Mouse (Mus musculus) heart, embryonic 14.5 days (tissue): ENCODE data around the gene Ankrd1. TPM values are rescaled to one million over a fixed set of nuclear protein-coding genes. Genes with fewer than 3 reads are reported as not detected.

Experiments used
- ATAC-seq: fragments of 200-750 bp; cut with Nextera tagmentation; 2 replicates; pipeline ENCODE4 v1.8.0; 2017; ENCODE audit warnings: low read depth, moderate TSS enrichment; ENCODE audit not compliant: insufficient number of reproducible peaks, insufficient read depth, low FRiP score
- H3K27ac ChIP-seq, 2 experiments: fragments of 200-500 bp in 1 of 2; fragments of 300-500 bp in 1 of 2; sonication (generic) in 1 of 2; replicated peaks in 1 of 2; 2 replicates each; pipeline ENCODE4 v1.5.1; 2012 to 2014; ENCODE audit warnings: low read depth in 2 of 2, low read length in 2 of 2, control low read depth in 1 of 2, mild to moderate bottlenecking in 1 of 2, mixed read lengths in 1 of 2; ENCODE audit not compliant: control insufficient read depth in 1 of 2, insufficient read depth in 1 of 2
- H3K27me3 ChIP-seq: fragments of 300-500 bp; sonication (generic); 2 replicates; pipeline ENCODE4 v1.6.1; 2014; ENCODE audit warnings: mild to moderate bottlenecking, low read length, control low read depth; ENCODE audit not compliant: control insufficient read depth, insufficient read depth
- H3K36me3 ChIP-seq: fragments of 300-500 bp; sonication (generic); 2 replicates; pipeline ENCODE4 v1.6.1; 2014; ENCODE audit warnings: mild to moderate bottlenecking, control low read depth, low read length, mixed read lengths; ENCODE audit not compliant: control insufficient read depth, insufficient read depth
- H3K4me1 ChIP-seq, 2 experiments: fragments of 200-500 bp in 1 of 2; fragments of 300-500 bp in 1 of 2; sonication (generic) in 1 of 2; 2 replicates each; pipeline ENCODE4 v1.6.1; 2012 to 2014; ENCODE audit warnings: low read length in 2 of 2, control low read depth in 1 of 2, mixed read lengths in 1 of 2; ENCODE audit not compliant: control insufficient read depth in 2 of 2, insufficient read depth in 2 of 2
- H3K4me2 ChIP-seq: fragments of 300-500 bp; sonication (generic); 2 replicates; pipeline ENCODE4 v1.6.1; 2014; ENCODE audit warnings: mild to moderate bottlenecking, low read length
- H3K4me3 ChIP-seq, 2 experiments: fragments of 200-500 bp in 1 of 2; fragments of 300-500 bp in 1 of 2; sonication (generic) in 1 of 2; 2 replicates each; pipeline ENCODE4 v1.5.1; 2012 to 2014; ENCODE audit warnings: low read length in 2 of 2, mild to moderate bottlenecking in 2 of 2, control low read depth in 1 of 2, low read depth in 1 of 2, moderate library complexity in 1 of 2; ENCODE audit not compliant: control insufficient read depth in 1 of 2, insufficient read depth in 1 of 2
- H3K9ac ChIP-seq: fragments of 300-500 bp; sonication (generic); 2 replicates; pipeline ENCODE4 v1.6.1; 2014; ENCODE audit warnings: mild to moderate bottlenecking, low read length
- H3K9me3 ChIP-seq: fragments of 300-500 bp; sonication (generic); 2 replicates; pipeline ENCODE4 v1.6.1; 2016; ENCODE audit warnings: low read length, control low read depth; ENCODE audit not compliant: control insufficient read depth
- WGBS: fragments of 180-500 bp; shearing (Covaris S2); extraction: QIAGEN DNeasy Blood & Tissue Kit; methylation state at CpG from one replicate; pipeline ENCODE4 v1.1.7; 2014; 5-methylcytosine and 5-hydroxymethylcytosine counted together
- polyA plus RNA-seq: library from polyadenylated mRNA; unstranded; fragments of >200 nt; fragmentation: Nextera tagmentation; extraction: Ambion mirVana; gene quantifications from 2 replicates; pipeline ENCODE4 v1.2.1, GENCODE M21; 2014

The Ankrd1 gene
- polyA plus RNA-seq, 1 experiment from 2014 or later: 520 TPM

GRCm38 (mm10) chr19:36082606-36083261 lies 37.2 kb downstream of the Ankrd1 start:
- peak overlapping the region; percentile 84; the same call in 1 of the 2 replicates for H3K9ac ChIP-seq
- 0 out of 2 replicates have a peak, but pooled peaks cover 11% of the 10 kb centered on the region for H3K27me3 ChIP-seq
- H3K9me3 ChIP-seq: no peaks in the 10 kb centered on the region
- WGBS: 48% methylated on average over 7 of the region's 7 CpGs
- peaks cover 2 to 11% of the 10 kb centered on the region in 2 experiments; a peak in 3 of 4 replicates for H3K4me1 ChIP-seq
- peak; percentile 44; the same call in 1 of the 2 replicates for ATAC-seq
- peaks cover 3% of the 10 kb centered on the region for H3K36me3 ChIP-seq
- H3K27ac ChIP-seq: peak overlapping the region; percentile 25 to 53; a peak in 2 of 4 replicates
- H3K4me2 ChIP-seq: peak overlapping the region; percentile 84
- peak overlapping the region; percentile 29 to 74 for H3K4me3 ChIP-seq

DNA sequence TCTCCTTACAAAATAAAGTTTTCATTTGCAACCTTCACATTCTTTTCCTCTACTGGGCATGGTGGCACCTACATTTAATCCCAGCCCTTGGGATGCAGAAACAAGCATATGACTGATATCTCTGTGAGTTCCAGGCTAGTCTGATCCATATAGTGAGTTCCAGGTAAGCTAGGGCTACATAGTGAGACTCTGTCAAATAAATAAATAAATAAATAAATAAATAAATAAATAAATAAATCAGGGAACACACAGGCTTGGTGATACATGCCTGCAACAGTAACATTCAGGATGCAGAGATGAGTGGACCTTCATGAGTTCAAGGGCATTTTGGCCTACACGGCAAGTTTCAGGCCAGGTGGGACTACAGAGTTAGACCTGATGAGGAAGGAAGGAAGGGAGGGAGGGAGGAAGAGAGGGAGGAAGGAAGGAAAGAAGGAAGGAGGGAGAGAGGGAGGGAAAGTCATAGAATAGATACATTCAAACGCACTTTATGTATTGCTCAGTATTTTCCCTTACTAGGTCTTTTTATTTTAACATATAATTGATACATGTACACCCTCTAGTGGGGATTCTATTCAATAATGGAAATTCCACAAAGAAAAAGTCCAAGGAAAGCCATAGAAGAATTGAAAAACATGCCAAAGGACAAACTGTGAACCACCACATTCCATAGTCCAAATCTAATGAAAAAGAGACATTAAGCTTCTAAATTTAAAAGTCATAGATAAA lies 56.9 kb downstream of the Ankrd1 start:
- H3K4me1 ChIP-seq: no peaks in the 10 kb centered on the region
- H3K9me3 ChIP-seq: no peaks in the 10 kb centered on the region
- 72% methylated on average over 2 of the region's 2 CpGs for WGBS
- no peak overlapping the region for H3K9ac ChIP-seq
- peaks cover 10% of the 10 kb centered on the region for H3K27me3 ChIP-seq
- ATAC-seq: no peak
- H3K27ac ChIP-seq: no peak overlapping the region
- no peak overlapping the region for H3K4me3 ChIP-seq
- H3K4me2 ChIP-seq: no peak overlapping the region
- no peaks in the 10 kb centered on the region for H3K36me3 ChIP-seq

Other genes with a start within 250 kb of the Ankrd1 start
- gene Htr7, start 62.6 kb downstream of the Ankrd1 start, polyA plus RNA-seq: 0.07 TPM in 1 of 2 replicates, not detected in the other
- 44.2 and 45.7 TPM in 2 replicates for gene Rpp30, start 36.4 kb downstream of the Ankrd1 start, polyA plus RNA-seq
- gene Pcgf5, start 228.2 kb upstream of the Ankrd1 start, polyA plus RNA-seq: 49.9 and 53.7 TPM in 2 replicates